8 mouse cellular contexts compared by ENCODE assay signal in the genomic region with DNA sequence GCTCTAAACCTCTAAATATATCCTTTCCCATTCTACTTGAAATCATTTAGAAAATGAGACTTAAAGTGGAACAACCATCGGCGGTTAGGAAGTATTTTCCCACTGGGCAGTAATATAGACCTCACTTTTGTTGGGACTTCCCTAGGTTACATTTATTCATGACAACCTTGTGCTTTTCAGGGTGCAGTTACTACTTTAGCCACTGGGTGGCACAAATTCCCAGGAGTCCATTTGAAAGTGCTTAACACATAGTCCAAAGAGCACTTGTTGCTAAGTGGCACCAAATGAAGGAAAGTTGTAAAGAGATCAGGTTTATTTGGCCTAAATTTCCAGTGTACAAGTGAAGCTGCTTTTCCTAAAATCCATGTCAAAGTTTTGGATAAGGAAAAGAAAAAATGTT. TPM values are rescaled to one million over a fixed set of nuclear protein-coding genes. Genes with fewer than 3 reads are reported as not detected.
DNase-seq lines count a peak whose midpoint lies in the region; ATAC-seq and TF ChIP-seq lines count a peak whose summit lies in the region.

No protein-coding gene starts in this region.

- 52% methylated on average over 2 of the region's 2 CpGs for WGBS in kidney, adult 2 months
- WGBS in kidney, embryonic 16.5 days: 66% methylated on average over 2 of the region's 2 CpGs
- WGBS in embryonic facial prominence, embryonic 11.5 days: 49% methylated on average over 2 of the region's 2 CpGs

- H3K4me2 ChIP-seq in kidney, embryonic 16.5 days (replicated peaks; ENCODE audit: low read depth, low read length): no peak overlapping the region
- no peak overlapping the region for H3K4me2 ChIP-seq in embryonic facial prominence, embryonic 11.5 days (ENCODE audit: low read depth, low read length)

- no peaks in the 10 kb centered on the region for H3K36me3 ChIP-seq in kidney, adult 2 months (ENCODE audit: control insufficient read depth, insufficient read depth, low read length)
- H3K36me3 ChIP-seq in kidney, embryonic 16.5 days (ENCODE audit: insufficient read depth, low read length): no peaks in the 10 kb centered on the region
- H3K36me3 ChIP-seq in ES-E14 (ENCODE audit: control insufficient read depth, insufficient read depth, low read length, poor library complexity, severe bottlenecking): no peaks in the 10 kb centered on the region
- H3K36me3 ChIP-seq in embryonic facial prominence, embryonic 11.5 days (replicated peaks; ENCODE audit: control insufficient read depth, insufficient read depth, low read depth, low read length): no peaks in the 10 kb centered on the region

- ATAC-seq in kidney, embryonic 16.5 days (ENCODE audit: low FRiP score, low TSS enrichment): no peak
- ATAC-seq in embryonic facial prominence, embryonic 11.5 days (replicated peaks; ENCODE audit: insufficient number of reproducible peaks, low FRiP score, low TSS enrichment, low read depth): no peak

- in situ Hi-C loops in ES-E14 (cut with MboI; ENCODE audit: low sequenced_read_pairs in 2 of 2, unreplicated experiment in 2 of 2): no loop called here

- TF ChIP-seq CTCF in kidney, adult 2 months (conservative IDR thresholded peaks at IDR 0.05; ENCODE audit: insufficient read depth, insufficient read length, low read depth, low read length): peak; percentile 35; the same call in 1 of the 2 replicates
- peak; percentile 90 for TF ChIP-seq CTCF in layer of hippocampus, adult 2 months (conservative IDR thresholded peaks at IDR 0.05)

- DNase-seq in kidney, adult 2 months: peak; percentile 77
- DNase-seq in ES-E14 (ENCODE audit: low read depth, low spot score): peak; percentile 69
- peak; percentile 57 for DNase-seq in adrenal gland, adult 2 months
- peak; percentile 67 for DNase-seq in embryonic facial prominence, embryonic 11.5 days (ENCODE audit: low spot score)
- peak in 1 of 2 experiments; percentile 64 for DNase-seq in layer of hippocampus, adult 2 months (ENCODE audit: low spot score in 2 of 2)
- peak; percentile 68 for DNase-seq in naive thymus-derived CD4-positive, alpha-beta T cell, adult 2 months (ENCODE audit: low read depth)
- DNase-seq in urinary bladder, postnatal 36 days (ENCODE audit: low spot score in 2 of 2): peak; percentile 43 to 48

- H3K27ac ChIP-seq in kidney, adult 2 months (ENCODE audit: insufficient read depth, low read depth, low read length): no peak overlapping the region
- no peak overlapping the region for H3K27ac ChIP-seq in kidney, embryonic 16.5 days (ENCODE audit: low read length)
- H3K27ac ChIP-seq in ES-E14 (ENCODE audit: insufficient read depth, low read depth, low read length, poor library complexity, severe bottlenecking): no peak overlapping the region
- no peak overlapping the region for H3K27ac ChIP-seq in embryonic facial prominence, embryonic 11.5 days (replicated peaks; ENCODE audit: low read depth, low read length)
- no peak overlapping the region for H3K27ac ChIP-seq in layer of hippocampus, adult 2 months

- H3K4me1 ChIP-seq in kidney, adult 2 months (ENCODE audit: control insufficient read depth, insufficient read depth, low read length): no peaks in the 10 kb centered on the region
- H3K4me1 ChIP-seq in kidney, embryonic 16.5 days (ENCODE audit: insufficient read depth, low read length): no peaks in the 10 kb centered on the region
- H3K4me1 ChIP-seq in ES-E14 (ENCODE audit: control insufficient read depth in 2 of 2, insufficient read depth in 2 of 2, low read length in 2 of 2, poor library complexity in 1 of 2): no peaks in the 10 kb centered on the region
- H3K4me1 ChIP-seq in embryonic facial prominence, embryonic 11.5 days (ENCODE audit: control insufficient read depth, insufficient read depth, low read length): no peaks in the 10 kb centered on the region

- no peak overlapping the region for H3K9ac ChIP-seq in kidney, embryonic 16.5 days (replicated peaks; ENCODE audit: low read length)
- no peak overlapping the region for H3K9ac ChIP-seq in ES-E14 (ENCODE audit: insufficient read depth, low read depth, low read length, poor library complexity, severe bottlenecking)
- no peak overlapping the region for H3K9ac ChIP-seq in embryonic facial prominence, embryonic 11.5 days (replicated peaks; ENCODE audit: low read length)

- H3K9me3 ChIP-seq in kidney, embryonic 16.5 days (ENCODE audit: low read length): no peaks in the 10 kb centered on the region
- no peaks in the 10 kb centered on the region for H3K9me3 ChIP-seq in ES-E14 (ENCODE audit: control insufficient read depth, insufficient read depth, low read depth, low read length)
- H3K9me3 ChIP-seq in embryonic facial prominence, embryonic 11.5 days (replicated peaks; ENCODE audit: control insufficient read depth, low read length): no peaks in the 10 kb centered on the region

- no peak for TF ChIP-seq POLR2A in kidney, adult 2 months (IDR thresholded peaks at IDR 0.05; ENCODE audit: low read depth, low read length)

- H3K4me3 ChIP-seq in kidney, adult 2 months (ENCODE audit: insufficient read depth, low read depth, low read length): no peak overlapping the region
- no peak overlapping the region for H3K4me3 ChIP-seq in kidney, embryonic 16.5 days (ENCODE audit: low read length)
- H3K4me3 ChIP-seq in ES-E14 (ENCODE audit: insufficient read depth in 1 of 2, low read depth in 1 of 2, low read length in 2 of 2, poor library complexity in 1 of 2, severe bottlenecking in 1 of 2): no peak overlapping the region
- no peak overlapping the region for H3K4me3 ChIP-seq in embryonic facial prominence, embryonic 11.5 days (ENCODE audit: low read depth, low read length)
- no peak overlapping the region for H3K4me3 ChIP-seq in layer of hippocampus, adult 2 months

- H3K27me3 ChIP-seq in kidney, adult 2 months (replicated peaks; ENCODE audit: control insufficient read depth, insufficient read depth, low read length): no peaks in the 10 kb centered on the region
- no peaks in the 10 kb centered on the region for H3K27me3 ChIP-seq in kidney, embryonic 16.5 days (ENCODE audit: insufficient read depth, low read length)
- no peaks in the 10 kb centered on the region for H3K27me3 ChIP-seq in embryonic facial prominence, embryonic 11.5 days (ENCODE audit: control insufficient read depth, insufficient read depth, low read length)

TF ChIP-seq in ES-E14, 5 proteins besides CTCF, POLR2A, EP300 and RAD21:
- TF ChIP-seq CHD2 (IDR thresholded peaks at IDR 0.05; ENCODE audit: low read depth, low read length): no peak
- TF ChIP-seq MAFK (IDR thresholded peaks at IDR 0.05; ENCODE audit: insufficient read depth, low read depth, low read length): no peak
- no peak for TF ChIP-seq ZNF384 (IDR thresholded peaks at IDR 0.05; ENCODE audit: low read depth, low read length)
- TF ChIP-seq HCFC1 (IDR thresholded peaks at IDR 0.05; ENCODE audit: borderline replicate concordance, insufficient read depth, low read length): no peak
- no peak for TF ChIP-seq ZC3H11A (IDR thresholded peaks at IDR 0.05; ENCODE audit: borderline replicate concordance, low read depth, low read length)

RNA-seq across cellular contexts. Expression of a gene that starts 12.3 kb away (rescaled TPM):
- 38.5 and 41.9 TPM in 2 replicates for polyA plus RNA-seq in kidney, adult 2 months (2012; rRNA removed)
- polyA plus RNA-seq in kidney, embryonic 16.5 days (2015; fragmentation: Nextera tagmentation; extraction: Ambion mirVana): 12.0 TPM in 2 replicates
- total RNA-seq in ES-E14 (2012; rRNA removed): 65.3 and 68.0 TPM in 2 replicates
- total RNA-seq in adrenal gland, adult 2 months (2021): 100 to 1,000 TPM; 161 to 510 TPM
- 60.3 and 70.2 TPM in 2 replicates for polyA plus RNA-seq in adrenal gland, adult 2 months (2012; rRNA removed)
- polyA plus RNA-seq in embryonic facial prominence, embryonic 11.5 days (2014; fragmentation: Nextera tagmentation; extraction: Ambion mirVana): 22.5 TPM in 2 replicates
- total RNA-seq in layer of hippocampus, adult 2 months (2021): 10 to 100 TPM; 66.7 to 69.6 TPM

RNA-seq across cellular contexts. Expression of a gene that starts 12.4 kb away (rescaled TPM):
- 5.2 and 5.6 TPM in 2 replicates for polyA plus RNA-seq in kidney, adult 2 months (2012; rRNA removed)
- 34.1 and 36.1 TPM in 2 replicates for polyA plus RNA-seq in kidney, embryonic 16.5 days (2015; fragmentation: Nextera tagmentation; extraction: Ambion mirVana)
- total RNA-seq in ES-E14 (2012; rRNA removed): 36.5 and 38.9 TPM in 2 replicates
- 10 to 100 TPM; 12.5 to 16.3 TPM for total RNA-seq in adrenal gland, adult 2 months (2021)
- polyA plus RNA-seq in adrenal gland, adult 2 months (2012; rRNA removed): 2.6 and 3.1 TPM in 2 replicates
- 36.5 and 39.4 TPM in 2 replicates for polyA plus RNA-seq in embryonic facial prominence, embryonic 11.5 days (2014; fragmentation: Nextera tagmentation; extraction: Ambion mirVana)
- total RNA-seq in layer of hippocampus, adult 2 months (2021): 10 to 100 TPM; 33.0 to 33.8 TPM

RNA-seq across cellular contexts. Expression of a gene that starts 25.5 kb away (rescaled TPM):
- polyA plus RNA-seq in kidney, adult 2 months (2012; rRNA removed): not detected in 2 replicates
- polyA plus RNA-seq in kidney, embryonic 16.5 days (2015; fragmentation: Nextera tagmentation; extraction: Ambion mirVana): not detected in 2 replicates
- total RNA-seq in ES-E14 (2012; rRNA removed): not detected in 2 replicates
- total RNA-seq in adrenal gland, adult 2 months (2021): not detected
- polyA plus RNA-seq in adrenal gland, adult 2 months (2012; rRNA removed): not detected in 2 replicates
- polyA plus RNA-seq in embryonic facial prominence, embryonic 11.5 days (2014; fragmentation: Nextera tagmentation; extraction: Ambion mirVana): not detected in 2 replicates
- not detected for total RNA-seq in layer of hippocampus, adult 2 months (2021)
